Mouse (Mus musculus): ENCODE results near the gene St6galnac5. TPM values are rescaled to one million over a fixed set of nuclear protein-coding genes. Genes with fewer than 3 reads are reported as not detected.

St6galnac5 gene
- total and polyA plus RNA-seq, 3 experiments, result 0.04 TPM; not detected in 2

GRCm38 (mm10) chr3:152856095-152856494 lies 126.0 kb downstream of the St6galnac5 start (continued):
- no peak for TF ChIP-seq MAFK (IDR thresholded peaks at IDR 0.05; ENCODE audit: insufficient replicate concordance, low read length)
- peak; percentile 58 for TF ChIP-seq BHLHE40 (IDR thresholded peaks at IDR 0.05; ENCODE audit: low read depth, low read length)
- TF ChIP-seq SMC3 (IDR thresholded peaks at IDR 0.05; ENCODE audit: low read depth, low read length), result no peak

GRCm38 (mm10) chr3:152855006-152855614 lies 126.9 kb downstream of the St6galnac5 start:
- Histone ChIP-seq H3K4me1 (ENCODE audit: control insufficient read depth in 1 of 2, insufficient read depth in 2 of 2) (peaks cover 5 to 23% of the 10 kb centered on the region in 2 experiments), H3K79me2 (replicated peaks; ENCODE audit: control insufficient read depth, extremely low read depth, insufficient read depth, poor library complexity, severe bottlenecking) (no peaks in the 10 kb centered on the region), H3K4me2 (ENCODE audit: insufficient read depth, low read depth, poor library complexity, severe bottlenecking) (no peak overlapping the region), H3K36me3 (replicated peaks in 1 of 2; ENCODE audit: control insufficient read depth in 1 of 2, insufficient read depth in 1 of 2, low read length in 1 of 2) (no peaks in the 10 kb centered on the region), H3K27me3 (replicated peaks) (no peaks in the 10 kb centered on the region), H3K27ac (ENCODE audit: insufficient read depth, low read depth) (no peak overlapping the region), H3K4me3 (replicated peaks in 1 of 3; ENCODE audit: low read depth in 2 of 3, low read length in 2 of 3, poor library complexity in 1 of 3) (no peak overlapping the region), H3K9ac (ENCODE audit: insufficient read depth, low read depth) (no peak overlapping the region), H3K9me3 (replicated peaks; ENCODE audit: low read length) (peaks cover 3% of the 10 kb centered on the region)
- in situ Hi-C loops (cut with MboI; ENCODE audit: low pct_ligation_motif_present, low pct_unique_long_range_greater_than_20kb, low sequenced_read_pairs) (no loop called here), dilution Hi-C loops (cut with MboI; ENCODE audit: extremely low pct_ligation_motif_present, extremely low pct_unique_long_range_greater_than_20kb, low sequenced_read_pairs) (no loop called here)
- DNase-seq (ENCODE audit: extremely low read depth), result no peak
- TF ChIP-seq ZMIZ1 (IDR thresholded peaks at IDR 0.05; ENCODE audit: low read depth, low read length) (no peak), MYC (IDR thresholded peaks at IDR 0.05; ENCODE audit: low read depth, low read length) (no peak), BHLHE40 (IDR thresholded peaks at IDR 0.05; ENCODE audit: low read depth, low read length) (no peak), ZC3H11A (IDR thresholded peaks at IDR 0.05; ENCODE audit: low read depth, low read length) (no peak), JUN (IDR thresholded peaks at IDR 0.05; ENCODE audit: insufficient read depth, low read depth, low read length) (no peak), NRF1 (IDR thresholded peaks at IDR 0.05; ENCODE audit: low read depth, low read length) (no peak), TBP (conservative IDR thresholded peaks at IDR 0.05; ENCODE audit: low read depth, low read length) (no peak), EP300 (IDR thresholded peaks at IDR 0.05; ENCODE audit: low read length) (no peak), MEF2A (IDR thresholded peaks at IDR 0.05; ENCODE audit: borderline replicate concordance, low read depth, low read length) (no peak), RCOR1 (conservative IDR thresholded peaks at IDR 0.05; ENCODE audit: low read depth, low read length) (no peak), IRF4 (IDR thresholded peaks at IDR 0.05; ENCODE audit: low read depth, low read length) (no peak), HCFC1 (IDR thresholded peaks at IDR 0.05; ENCODE audit: low read depth, low read length) (no peak), SMC3 (IDR thresholded peaks at IDR 0.05; ENCODE audit: low read depth, low read length) (no peak), NELFE (IDR thresholded peaks at IDR 0.05; ENCODE audit: low read depth, low read length) (no peak), CHD1 (IDR thresholded peaks at IDR 0.05; ENCODE audit: low read depth, low read length) (no peak)

- H3K27me3 ChIP-seq (replicated peaks), result no peaks in the 10 kb centered on the region
- no peaks in the 10 kb centered on the region for H3K4me1 ChIP-seq (ENCODE audit: control insufficient read depth in 1 of 2, insufficient read depth in 2 of 2)
- no peak overlapping the region for H3K4me2 ChIP-seq (ENCODE audit: insufficient read depth, low read depth, poor library complexity, severe bottlenecking)
- H3K79me2 ChIP-seq (replicated peaks; ENCODE audit: control insufficient read depth, extremely low read depth, insufficient read depth, poor library complexity, severe bottlenecking), result no peaks in the 10 kb centered on the region
- in situ Hi-C loops (cut with MboI; ENCODE audit: low pct_ligation_motif_present, low pct_unique_long_range_greater_than_20kb, low sequenced_read_pairs), result no loop called here
- no peak overlapping the region for H3K4me3 ChIP-seq (replicated peaks in 1 of 3; ENCODE audit: low read depth in 2 of 3, low read length in 2 of 3, poor library complexity in 1 of 3)
- DNase-seq (ENCODE audit: extremely low read depth), result no peak
- no peak overlapping the region for H3K27ac ChIP-seq (ENCODE audit: insufficient read depth, low read depth)
- H3K9ac ChIP-seq (ENCODE audit: insufficient read depth, low read depth), result no peak overlapping the region
- H3K36me3 ChIP-seq (replicated peaks in 1 of 2; ENCODE audit: control insufficient read depth in 1 of 2, insufficient read depth in 1 of 2, low read length in 1 of 2), result no peaks in the 10 kb centered on the region
- no peak for TF ChIP-seq E2F4 (IDR thresholded peaks at IDR 0.05; ENCODE audit: insufficient replicate concordance, low read depth, low read length)
- TF ChIP-seq BHLHE40 (IDR thresholded peaks at IDR 0.05; ENCODE audit: low read depth, low read length), result no peak
- TF ChIP-seq ZKSCAN1 (IDR thresholded peaks at IDR 0.05; ENCODE audit: borderline replicate concordance, low read depth, low read length), result no peak
- no peak for TF ChIP-seq USF1 (IDR thresholded peaks at IDR 0.05; ENCODE audit: low read depth, low read length)
- TF ChIP-seq HCFC1 (IDR thresholded peaks at IDR 0.05; ENCODE audit: low read depth, low read length), result no peak
- no peaks in the 10 kb centered on the region for H3K9me3 ChIP-seq (replicated peaks; ENCODE audit: low read length)
- dilution Hi-C loops (cut with MboI; ENCODE audit: extremely low pct_ligation_motif_present, extremely low pct_unique_long_range_greater_than_20kb, low sequenced_read_pairs), result no loop called here
Observed at GRCm38 (mm10) chr3:152843925-152844324, 138.1 kb downstream of the St6galnac5 start.

All from CH12.LX (cell line).